In the genomic region with DNA sequence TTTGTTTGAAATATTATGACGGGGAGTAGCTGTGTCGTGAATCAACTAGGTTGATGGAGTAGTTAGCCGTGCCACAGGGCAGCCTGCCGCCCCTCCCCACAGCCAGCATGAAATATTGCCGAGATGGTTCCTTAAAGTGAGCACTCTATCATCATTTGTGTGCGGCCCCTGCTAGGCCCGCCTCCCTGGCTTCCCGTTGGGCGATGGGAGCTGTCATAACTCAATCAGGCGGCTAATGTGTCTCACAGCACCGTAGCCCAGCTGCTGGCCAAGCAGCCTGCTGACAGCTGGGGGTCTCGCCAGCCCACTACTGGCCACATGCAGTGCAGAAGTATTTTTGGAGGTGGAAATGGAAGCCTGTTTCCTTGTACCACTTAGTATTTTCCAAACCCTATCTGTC, we compare ENCODE assay signal across 15 mouse cellular contexts.
DNase-seq lines count a peak whose midpoint lies in the region; ATAC-seq and TF ChIP-seq lines count a peak whose summit lies in the region.
"Had no signal": no experiment of that assay in that cellular context is flagged by ENCODE, and none has a peak within 500 bp of the region (broad histone marks: within the 10 kb centered on the region; RNA-seq: fewer than 3 reads in every experiment).

No protein-coding gene starts in this region.

- 69% methylated on average over 12 of the region's 12 CpGs for WGBS in midbrain, embryonic 14.5 days
- WGBS in midbrain, embryonic 15.5 days, result 71% methylated on average over 12 of the region's 12 CpGs
- 52% methylated on average over 12 of the region's 12 CpGs for WGBS in hindbrain, embryonic 12.5 days
- 51% methylated on average over 12 of the region's 12 CpGs for WGBS in limb, embryonic 14.5 days

- DNase-seq in midbrain, embryonic 14.5 days, result peak; percentile 39
- DNase-seq in limb, embryonic 14.5 days (ENCODE audit: low spot score), result no peak
- peak; percentile 6 for DNase-seq in retina, postnatal 7 days (ENCODE audit: low read depth, low spot score)
- no peak for DNase-seq in urinary bladder, postnatal 4 days (ENCODE audit: low spot score in 2 of 2)
- DNase-seq in ovary, adult 18-20 months (ENCODE audit: low spot score), result no peak
- DNase-seq: cerebellum, adult 18-20 months; heart, adult 2 months; layer of hippocampus, postnatal 36 days; thymus, adult 2 months had no signal

- no peak for ATAC-seq in midbrain, embryonic 14.5 days (ENCODE audit: low FRiP score, low TSS enrichment)
- no peak for ATAC-seq in midbrain, embryonic 15.5 days (replicated peaks)
- peak; percentile 60; the same call in 1 of the 2 replicates for ATAC-seq in hindbrain, embryonic 12.5 days (ENCODE audit: low FRiP score)
- peak; percentile 63; the same call in 1 of the 2 replicates for ATAC-seq in limb, embryonic 14.5 days (ENCODE audit: low FRiP score, low read depth)
- ATAC-seq: intestine, postnatal 0 days had no signal

- no peaks in the 10 kb centered on the region for H3K9me3 ChIP-seq in midbrain, embryonic 14.5 days (ENCODE audit: control insufficient read depth, low read length)
- H3K9me3 ChIP-seq in midbrain, embryonic 15.5 days, result no peaks in the 10 kb centered on the region
- no peaks in the 10 kb centered on the region for H3K9me3 ChIP-seq in hindbrain, embryonic 12.5 days (replicated peaks)
- no peaks in the 10 kb centered on the region for H3K9me3 ChIP-seq in limb, embryonic 14.5 days (ENCODE audit: control insufficient read depth, low read length)
- H3K9me3 ChIP-seq: embryonic facial prominence, embryonic 15.5 days; forebrain, embryonic 12.5 days had no signal

- no peak for TF ChIP-seq POLR2A in limb, embryonic 14.5 days (IDR thresholded peaks at IDR 0.05; ENCODE audit: borderline replicate concordance, extremely low read depth, insufficient read depth, insufficient read length)

- 0 out of 2 replicates have a peak, but pooled peaks cover 4% of the 10 kb centered on the region for H3K4me1 ChIP-seq in midbrain, embryonic 14.5 days (ENCODE audit: control insufficient read depth, insufficient read depth, low read length)
- peaks cover 5% of the 10 kb centered on the region; the same call in 1 of the 2 replicates for H3K4me1 ChIP-seq in midbrain, embryonic 15.5 days
- peaks cover 14% of the 10 kb centered on the region for H3K4me1 ChIP-seq in hindbrain, embryonic 12.5 days
- H3K4me1 ChIP-seq in limb, embryonic 14.5 days (ENCODE audit: control insufficient read depth, insufficient read depth, low read length), result peaks cover 4% of the 10 kb centered on the region; the same call in 1 of the 2 replicates

- no peaks in the 10 kb centered on the region for H3K27me3 ChIP-seq in midbrain, embryonic 14.5 days (ENCODE audit: control insufficient read depth, insufficient read depth, low read length)
- no peaks in the 10 kb centered on the region for H3K27me3 ChIP-seq in midbrain, embryonic 15.5 days (replicated peaks)
- no peaks in the 10 kb centered on the region for H3K27me3 ChIP-seq in hindbrain, embryonic 12.5 days
- H3K27me3 ChIP-seq in limb, embryonic 14.5 days (ENCODE audit: control insufficient read depth, insufficient read depth, low read length), result no peaks in the 10 kb centered on the region
- H3K27me3 ChIP-seq: CH12.LX; embryonic facial prominence, embryonic 15.5 days; forebrain, embryonic 12.5 days had no signal

- H3K4me3 ChIP-seq in midbrain, embryonic 14.5 days (replicated peaks; ENCODE audit: low read depth, low read length), result no peak overlapping the region
- H3K4me3 ChIP-seq in midbrain, embryonic 15.5 days, result no peak overlapping the region
- no peak overlapping the region for H3K4me3 ChIP-seq in hindbrain, embryonic 12.5 days
- H3K4me3 ChIP-seq in limb, embryonic 14.5 days (replicated peaks; ENCODE audit: low read length), result no peak overlapping the region
- H3K4me3 ChIP-seq: embryonic facial prominence, embryonic 15.5 days; forebrain, embryonic 12.5 days; heart, adult 2 months had no signal

- H3K36me3 ChIP-seq in midbrain, embryonic 14.5 days (ENCODE audit: control insufficient read depth, insufficient read depth, low read length), result no peaks in the 10 kb centered on the region
- no peaks in the 10 kb centered on the region for H3K36me3 ChIP-seq in midbrain, embryonic 15.5 days (replicated peaks)
- H3K36me3 ChIP-seq in hindbrain, embryonic 12.5 days, result no peaks in the 10 kb centered on the region
- no peaks in the 10 kb centered on the region for H3K36me3 ChIP-seq in limb, embryonic 14.5 days (ENCODE audit: control insufficient read depth, insufficient read depth, low read length)
- H3K36me3 ChIP-seq: embryonic facial prominence, embryonic 15.5 days; forebrain, embryonic 12.5 days had no signal

- H3K4me2 ChIP-seq in midbrain, embryonic 14.5 days (ENCODE audit: low read length), result no peak overlapping the region
- no peak overlapping the region for H3K4me2 ChIP-seq in midbrain, embryonic 15.5 days
- 0 out of 2 replicates have a peak overlapping the region, but pooled peaks have one; percentile 6 for H3K4me2 ChIP-seq in hindbrain, embryonic 12.5 days (replicated peaks)
- H3K4me2 ChIP-seq in limb, embryonic 14.5 days (replicated peaks; ENCODE audit: low read depth, low read length, severe bottlenecking), result no peak overlapping the region
- H3K4me2 ChIP-seq: embryonic facial prominence, embryonic 15.5 days; forebrain, embryonic 12.5 days had no signal

- H3K27ac ChIP-seq in midbrain, embryonic 14.5 days (replicated peaks; ENCODE audit: low read depth, low read length), result no peak overlapping the region
- H3K27ac ChIP-seq in midbrain, embryonic 15.5 days, result no peak overlapping the region
- no peak overlapping the region for H3K27ac ChIP-seq in hindbrain, embryonic 12.5 days
- no peak overlapping the region for H3K27ac ChIP-seq in limb, embryonic 14.5 days (replicated peaks; ENCODE audit: low read depth, low read length)
- H3K27ac ChIP-seq: embryonic facial prominence, embryonic 15.5 days; forebrain, embryonic 12.5 days; heart, adult 2 months had no signal

- no peak overlapping the region for H3K9ac ChIP-seq in midbrain, embryonic 14.5 days (replicated peaks; ENCODE audit: low read length)
- H3K9ac ChIP-seq in midbrain, embryonic 15.5 days, result no peak overlapping the region
- H3K9ac ChIP-seq in hindbrain, embryonic 12.5 days, result no peak overlapping the region
- H3K9ac ChIP-seq in limb, embryonic 14.5 days (ENCODE audit: low read depth, low read length, severe bottlenecking), result no peak overlapping the region
- H3K9ac ChIP-seq: embryonic facial prominence, embryonic 15.5 days; forebrain, embryonic 12.5 days had no signal

Comparison
In these comparisons a context has a peak if more than half of its experiments do, and no peak if none do; other contexts are left out.
1. ATAC-seq: peak in hindbrain, embryonic 12.5 days (single experiment) and limb, embryonic 14.5 days (single experiment); none in midbrain, embryonic 14.5 days (single experiment) and midbrain, embryonic 15.5 days (single experiment).
2. DNase-seq: peak in midbrain, embryonic 14.5 days (single experiment) and retina, postnatal 7 days (single experiment); none in limb, embryonic 14.5 days (single experiment), urinary bladder, postnatal 4 days (0 of 2) and ovary, adult 18-20 months (single experiment).